Mouse (Mus musculus) CH12.LX (cell line): Measurements from ENCODE around the gene Mad1l1. TPM values are rescaled to one million over a fixed set of nuclear protein-coding genes. Genes with fewer than 3 reads are reported as not detected.

Experiments
- DNase-seq: peaks from one replicate; pipeline ENCODE4 v3.0.0-alpha.2; 2013; ENCODE audit errors: extremely low read depth
- H3K27ac ChIP-seq: 2 replicates; pipeline ENCODE4 v1.5.1; 2012; ENCODE audit warnings: low read depth, mild to moderate bottlenecking, control low read depth, moderate library complexity; ENCODE audit not compliant: insufficient read depth
- H3K27me3 ChIP-seq: replicated peaks from 2 replicates; pipeline ENCODE3; 2012; ENCODE audit warnings: inconsistent platforms
- H3K36me3 ChIP-seq, 2 experiments: replicated peaks in 1 of 2; 2 replicates each; pipeline versions ENCODE3 to v1.6.1; 2012; ENCODE audit warnings: inconsistent platforms in 1 of 2, low read length in 1 of 2, mild to moderate bottlenecking in 1 of 2, mixed read lengths in 1 of 2, moderate library complexity in 1 of 2; ENCODE audit not compliant: control insufficient read depth in 1 of 2, insufficient read depth in 1 of 2
- H3K4me1 ChIP-seq, 2 experiments: 2 replicates each; pipeline ENCODE4 v1.6.1; 2012; ENCODE audit warnings: inconsistent platforms in 1 of 2, moderate library complexity in 1 of 2; ENCODE audit not compliant: insufficient read depth in 2 of 2, control insufficient read depth in 1 of 2
- H3K4me2 ChIP-seq: 2 replicates; pipeline ENCODE4 v1.6.1; 2012; ENCODE audit warnings: low read depth, mild to moderate bottlenecking, control low read depth; ENCODE audit not compliant: poor library complexity, insufficient read depth, severe bottlenecking
- H3K4me3 ChIP-seq, 3 experiments: fragments of 150-350 bp in 1 of 3; sonication (generic) in 1 of 3; replicated peaks in 1 of 3; 2 replicates each; pipeline versions ENCODE3 to v1.5.1; 2011 to 2012; ENCODE audit warnings: low read depth in 2 of 3, low read length in 2 of 3, mild to moderate bottlenecking in 2 of 3, moderate library complexity in 2 of 3, control low read depth in 1 of 3, improper control_type of control experiment in 1 of 3, inconsistent platforms in 1 of 3, mixed read lengths in 1 of 3; ENCODE audit not compliant: poor library complexity in 1 of 3
- H3K79me2 ChIP-seq: replicated peaks from 2 replicates; pipeline ENCODE4 v1.6.1; 2012; ENCODE audit warnings: mild to moderate bottlenecking, moderate library complexity; ENCODE audit not compliant: control insufficient read depth, poor library complexity, insufficient read depth, severe bottlenecking; ENCODE audit errors: extremely low read depth
- H3K9ac ChIP-seq: 2 replicates; pipeline ENCODE4 v1.6.1; 2012; ENCODE audit warnings: low read depth, mild to moderate bottlenecking, control low read depth, moderate library complexity; ENCODE audit not compliant: insufficient read depth
- H3K9me3 ChIP-seq: replicated peaks from 2 replicates; pipeline ENCODE3; 2012; ENCODE audit warnings: low read length, inconsistent platforms, mixed read lengths
- BHLHE40 ChIP-seq: IDR thresholded peaks from 2 replicates; pipeline ENCODE4 v1.6.1; 2011; ENCODE audit warnings: mild to moderate bottlenecking, low read depth, low read length, improper control_type of control experiment
- CHD1 ChIP-seq: IDR thresholded peaks from 2 replicates; pipeline ENCODE4 v1.6.1; 2012; ENCODE audit warnings: low read depth, low read length, improper control_type of control experiment, inconsistent platforms
- CHD2 ChIP-seq: IDR thresholded peaks from 2 replicates; pipeline ENCODE4 v1.6.1; 2011; ENCODE audit warnings: low read length, improper control_type of control experiment
- ELF1 ChIP-seq: IDR thresholded peaks from 2 replicates; pipeline ENCODE4 v1.6.1; 2014; ENCODE audit warnings: low read depth, mild to moderate bottlenecking, inconsistent platforms, low read length, improper control_type of control experiment
- ETS1 ChIP-seq: conservative IDR thresholded peaks from 2 replicates; pipeline ENCODE4 v1.6.1; 2012; ENCODE audit warnings: low read depth, mild to moderate bottlenecking, inconsistent platforms, low read length, improper control_type of control experiment, moderate library complexity
- GABPA ChIP-seq: IDR thresholded peaks from 2 replicates; pipeline ENCODE4 v1.6.1; 2012; ENCODE audit warnings: low read depth, low read length, improper control_type of control experiment, inconsistent platforms; ENCODE audit not compliant: insufficient replicate concordance
- HCFC1 ChIP-seq: IDR thresholded peaks from 2 replicates; pipeline ENCODE4 v1.6.1; 2012; ENCODE audit warnings: low read depth, mild to moderate bottlenecking, inconsistent platforms, low read length, improper control_type of control experiment
- IRF4 ChIP-seq: IDR thresholded peaks from 2 replicates; pipeline ENCODE4 v1.6.1; 2014; ENCODE audit warnings: low read depth, mild to moderate bottlenecking, inconsistent platforms, low read length, improper control_type of control experiment
- JUN ChIP-seq: IDR thresholded peaks from 2 replicates; pipeline ENCODE4 v1.6.1; 2011; ENCODE audit warnings: low read depth, mild to moderate bottlenecking, low read length, improper control_type of control experiment, moderate library complexity; ENCODE audit not compliant: insufficient read depth
- KAT2A ChIP-seq: IDR thresholded peaks from 2 replicates; pipeline ENCODE4 v1.6.1; 2012; ENCODE audit warnings: low read length, improper control_type of control experiment, inconsistent platforms; ENCODE audit not compliant: insufficient replicate concordance
- MAFK ChIP-seq: IDR thresholded peaks from 2 replicates; pipeline ENCODE4 v1.6.1; 2011; ENCODE audit warnings: low read length, improper control_type of control experiment; ENCODE audit not compliant: insufficient replicate concordance
- MEF2A ChIP-seq: IDR thresholded peaks from 2 replicates; pipeline ENCODE4 v1.6.1; 2014; ENCODE audit warnings: low read depth, mild to moderate bottlenecking, inconsistent platforms, low read length, improper control_type of control experiment, borderline replicate concordance
- MXI1 ChIP-seq: IDR thresholded peaks from 2 replicates; pipeline ENCODE4 v1.6.1; 2011; ENCODE audit warnings: mild to moderate bottlenecking, low read depth, low read length, improper control_type of control experiment
- MYC ChIP-seq: IDR thresholded peaks from 2 replicates; pipeline ENCODE4 v1.6.1; 2011; ENCODE audit warnings: low read depth, mild to moderate bottlenecking, improper control_type of control experiment, low read length
- PAX5 ChIP-seq: IDR thresholded peaks from 2 replicates; pipeline ENCODE4 v1.6.1; 2012; ENCODE audit warnings: low read length, inconsistent platforms, mixed read lengths
- POLR2AphosphoS2 ChIP-seq: IDR thresholded peaks from 2 replicates; pipeline ENCODE4 v1.6.1; 2011; ENCODE audit warnings: low read depth, low read length, improper control_type of control experiment
- RAD21 ChIP-seq: IDR thresholded peaks from 2 replicates; pipeline ENCODE4 v1.6.1; 2011; ENCODE audit warnings: low read depth, mild to moderate bottlenecking, low read length, improper control_type of control experiment, moderate library complexity
- SIN3A ChIP-seq: IDR thresholded peaks from 2 replicates; pipeline ENCODE4 v1.6.1; 2012; ENCODE audit warnings: low read length, improper control_type of control experiment, inconsistent platforms
- SMC3 ChIP-seq: IDR thresholded peaks from 2 replicates; pipeline ENCODE4 v1.6.1; 2011; ENCODE audit warnings: low read depth, low read length, improper control_type of control experiment
- TBP ChIP-seq: conservative IDR thresholded peaks from 2 replicates; pipeline ENCODE4 v1.6.1; 2011; ENCODE audit warnings: low read depth, low read length, improper control_type of control experiment
- UBTF ChIP-seq: IDR thresholded peaks from 2 replicates; pipeline ENCODE4 v1.6.1; 2012; ENCODE audit warnings: low read depth, mild to moderate bottlenecking, inconsistent platforms, low read length, improper control_type of control experiment, moderate library complexity
- dilution Hi-C: fragments of 300-500 bp; cut with MboI; formaldehyde crosslinking; loops from 2 replicates; pipeline ENCODE4 v1.14.3; 2020; ENCODE audit warnings: low sequenced_read_pairs; ENCODE audit not compliant: extremely low pct_unique_long_range_greater_than_20kb, extremely low pct_ligation_motif_present
- in situ Hi-C: fragments of 300-500 bp; cut with MboI; formaldehyde crosslinking; loops from 3 replicates; pipeline ENCODE4 v1.14.3; 2019; ENCODE audit warnings: low sequenced_read_pairs, low pct_ligation_motif_present, low pct_unique_long_range_greater_than_20kb, mixed read lengths
- polyA plus RNA-seq: library from polyadenylated mRNA; unstranded; fragments of >175 nt; gene quantifications from 2 replicates; pipeline ENCODE4 v1.2.1, GENCODE M21; 2012; ENCODE audit warnings: low read depth; ENCODE audit not compliant: insufficient read length
- total RNA-seq, 2 experiments: library from RNA; depleted of rRNA; stranded (reverse); fragments of 300-350 nt in 1 of 2; fragments of >200 nt in 1 of 2; gene quantifications; 2 replicates each; pipeline ENCODE4 v1.2.3; 2012 to 2014

Mad1l1 gene
- total and polyA plus RNA-seq, 3 experiments, result 24.8 to 45.6 (median 28.9) TPM

DNA sequence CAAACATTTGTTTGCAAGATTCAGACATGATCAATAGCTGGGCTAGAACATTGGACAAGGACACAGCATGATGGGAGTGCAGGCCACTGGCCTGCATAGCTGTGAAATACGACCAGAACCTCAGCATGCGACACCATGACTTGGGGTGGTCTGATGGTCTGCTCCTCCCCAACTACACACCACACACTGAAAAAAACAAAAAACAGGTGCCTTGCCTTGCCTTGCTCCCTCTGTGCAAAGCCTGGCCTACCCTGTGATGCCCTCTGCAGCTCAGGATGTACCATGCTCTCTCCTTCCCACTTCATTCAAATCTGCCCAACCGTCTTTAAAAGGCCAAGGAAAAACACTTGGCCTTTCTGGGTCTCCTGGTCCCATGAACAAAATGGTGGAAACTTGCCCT, 63.3 kb downstream of the Mad1l1 start:
- H3K27me3 ChIP-seq, result no peaks in the 10 kb centered on the region
- no peak overlapping the region for H3K4me2 ChIP-seq
- no peak overlapping the region for H3K4me3 ChIP-seq
- in situ Hi-C loops, result no loop called here
- H3K9ac ChIP-seq, result no peak overlapping the region
- H3K79me2 ChIP-seq, result no peaks in the 10 kb centered on the region
- H3K9me3 ChIP-seq, result no peaks in the 10 kb centered on the region
- H3K27ac ChIP-seq, result no peak overlapping the region
- peaks cover 0 to 34% of the 10 kb centered on the region in 2 experiments; a peak in 2 of 4 replicates for H3K4me1 ChIP-seq
- dilution Hi-C loops, result no loop called here
- no peak for TF ChIP-seq BHLHE40
- no peak for TF ChIP-seq SMC3
- TF ChIP-seq KAT2A, result no peak
- TF ChIP-seq SIN3A, result no peak
- TF ChIP-seq TBP, result no peak
- no peak for TF ChIP-seq GABPA
- no peak for TF ChIP-seq HCFC1
- no peak for TF ChIP-seq PAX5
- no peak for TF ChIP-seq POLR2AphosphoS2
- no peak for TF ChIP-seq CHD2
- DNase-seq, result no peak
- peaks cover 8 to 96% of the 10 kb centered on the region in 2 experiments for H3K36me3 ChIP-seq

DNA sequence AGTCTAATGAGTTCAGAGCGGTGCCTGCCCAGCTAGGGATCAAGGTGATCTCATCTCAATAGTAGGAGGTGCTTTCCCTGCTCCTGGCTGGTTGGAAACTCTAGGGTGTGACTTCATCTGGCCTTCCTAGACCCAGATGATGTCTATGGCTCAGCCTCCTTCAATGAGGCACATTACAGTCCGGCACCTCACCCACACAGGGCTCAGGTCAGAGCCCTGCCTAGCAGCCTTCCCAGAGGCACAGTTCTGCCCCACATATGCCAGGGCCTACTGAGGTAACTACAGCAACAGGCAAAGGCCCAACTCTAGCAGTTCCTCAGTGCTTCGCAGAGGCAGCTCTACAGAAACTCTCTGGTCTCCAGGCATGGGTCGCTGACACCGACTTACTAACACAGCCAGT, 63.9 kb downstream of the Mad1l1 start:
- H3K79me2 ChIP-seq, result no peaks in the 10 kb centered on the region
- DNase-seq, result peak; percentile 38
- dilution Hi-C loops, result no loop called here
- TF ChIP-seq HCFC1 (no peak), ETS1 (peak; percentile 29; the same call in 1 of the 2 replicates)
- TF ChIP-seq, all 38 proteins: peak for 1
- in situ Hi-C loops, result no loop called here
- H3K4me1 ChIP-seq, result peaks cover 0 to 39% of the 10 kb centered on the region in 2 experiments; a peak in 2 of 4 replicates
- H3K9ac ChIP-seq, result no peak overlapping the region
- no peaks in the 10 kb centered on the region for H3K27me3 ChIP-seq
- no peaks in the 10 kb centered on the region for H3K9me3 ChIP-seq
- no peak overlapping the region for H3K4me2 ChIP-seq
- no peak overlapping the region for H3K27ac ChIP-seq
- H3K4me3 ChIP-seq, result no peak overlapping the region
- peaks cover 8 to 95% of the 10 kb centered on the region in 2 experiments for H3K36me3 ChIP-seq

DNA sequence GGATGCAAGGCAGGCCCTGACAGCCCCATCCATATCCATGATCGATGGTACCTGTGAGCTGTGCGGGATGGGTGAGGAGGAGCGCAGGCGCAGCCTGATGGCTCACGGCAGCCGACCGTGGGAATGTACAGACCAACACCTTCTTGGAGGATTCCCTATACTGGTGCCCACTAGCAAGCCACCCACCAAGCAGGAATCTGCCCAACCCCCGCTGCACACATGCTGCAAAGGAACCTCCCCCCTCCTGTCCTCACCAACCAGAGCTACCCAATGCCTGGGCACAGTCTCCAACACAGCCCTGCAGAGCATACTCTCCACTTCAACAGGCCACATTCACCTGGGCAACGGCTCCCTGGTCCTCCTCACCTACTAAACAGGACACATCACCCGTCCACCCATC, 64.7 kb downstream of the Mad1l1 start:
- Histone ChIP-seq H3K36me3 (peaks cover 11 to 96% of the 10 kb centered on the region in 2 experiments), H3K4me1 (peaks cover 0 to 39% of the 10 kb centered on the region in 2 experiments; a peak in 2 of 4 replicates), H3K27me3 (no peaks in the 10 kb centered on the region), H3K4me3 (no peak overlapping the region), H3K4me2 (no peak overlapping the region), H3K79me2 (no peaks in the 10 kb centered on the region), H3K27ac (no peak overlapping the region), H3K9me3 (no peaks in the 10 kb centered on the region), H3K9ac (no peak overlapping the region)
- in situ Hi-C loops (no loop called here), dilution Hi-C loops (no loop called here)
- DNase-seq, result no peak
- TF ChIP-seq BHLHE40, result no peak
- TF ChIP-seq RAD21, result no peak
- TF ChIP-seq MYC, result no peak
- TF ChIP-seq GABPA, result no peak
- no peak for TF ChIP-seq TBP
- no peak for TF ChIP-seq MEF2A
- no peak for TF ChIP-seq UBTF
- TF ChIP-seq MXI1, result no peak
- no peak for TF ChIP-seq MAFK
- no peak for TF ChIP-seq POLR2AphosphoS2
- no peak for TF ChIP-seq KAT2A
- TF ChIP-seq JUN, result no peak
- no peak for TF ChIP-seq ELF1
- TF ChIP-seq IRF4, result no peak
- no peak for TF ChIP-seq PAX5
- no peak for TF ChIP-seq CHD1
